Mouse (Mus musculus) granulocyte monocyte progenitor cell, adult 5-6 weeks (primary cell): ENCODE measurements around the gene Nom1. TPM values are rescaled to one million over a fixed set of nuclear protein-coding genes. Genes with fewer than 3 reads are reported as not detected.

Experiments
- total RNA-seq, 2 experiments: library from RNA; stranded (forward) in 1 of 2; stranded (reverse) in 1 of 2; fragments of 200-712, 200-1000 nt in 1 of 2; fragments of >200 nt in 1 of 2; fragmentation: Nextera tagmentation in 1 of 2; gene quantifications; 2 replicates each; pipeline ENCODE4 v1.2.3; 2014 to 2017

The Nom1 gene
- total RNA-seq, 2 experiments from 2014 or later = 23.8 to 31.0 TPM

Other genes with a start within 250 kb of the Nom1 start
- not detected in 2 replicates for gene Rnf32, start 238.7 kb upstream of the Nom1 start, total RNA-seq (2014; fragmentation: Nextera tagmentation)
- gene Rnf32, start 238.7 kb upstream of the Nom1 start, total RNA-seq (2017) = not detected in 2 replicates
- gene Lmbr1, start 56.3 kb upstream of the Nom1 start, total RNA-seq (2014; fragmentation: Nextera tagmentation) = 0.60 and 0.90 TPM in 2 replicates
- gene Lmbr1, start 56.3 kb upstream of the Nom1 start, total RNA-seq (2017) = 2.9 and 6.6 TPM in 2 replicates
- not detected in 2 replicates for gene Mnx1, start 43.8 kb downstream of the Nom1 start, total RNA-seq (2014; fragmentation: Nextera tagmentation)
- gene Mnx1, start 43.8 kb downstream of the Nom1 start, total RNA-seq (2017) = not detected in 2 replicates
- 20.1 and 26.3 TPM in 2 replicates for gene Ube3c, start 134.6 kb downstream of the Nom1 start, total RNA-seq (2014; fragmentation: Nextera tagmentation)
- gene Ube3c, start 134.6 kb downstream of the Nom1 start, total RNA-seq (2017) = 32.3 and 33.0 TPM in 2 replicates